Mouse (Mus musculus) liver, embryonic 14.5 days (tissue): ENCODE data around the gene Olfr177. TPM values are rescaled to one million over a fixed set of nuclear protein-coding genes. Genes with fewer than 3 reads are reported as not detected.

Experiments used
- ATAC-seq: fragments of 200-750 bp; cut with Nextera tagmentation; 2 replicates; pipeline ENCODE4 v1.8.0; 2017; ENCODE audit warnings: moderate number of reproducible peaks, mild to moderate bottlenecking, moderate library complexity; ENCODE audit not compliant: insufficient read depth
- DNase-seq, 3 experiments: peaks; one replicate each; pipeline ENCODE4 v3.0.0-alpha.2; 2012 to 2013; ENCODE audit warnings: low read depth in 3 of 3, low spot score in 3 of 3
- H3K27ac ChIP-seq: fragments of 300-500 bp; sonication (generic); 2 replicates; pipeline ENCODE4 v1.5.1; 2014; ENCODE audit warnings: moderate library complexity, mild to moderate bottlenecking, control low read depth, inconsistent platforms
- H3K27me3 ChIP-seq: fragments of 300-500 bp; sonication (generic); 2 replicates; pipeline ENCODE4 v1.6.1; 2014; ENCODE audit warnings: mild to moderate bottlenecking, low read length, moderate library complexity; ENCODE audit not compliant: control insufficient read depth, insufficient read depth
- H3K36me3 ChIP-seq: fragments of 300-500 bp; sonication (generic); replicated peaks from 2 replicates; pipeline ENCODE4 v1.6.1; 2014; ENCODE audit warnings: low read depth; ENCODE audit not compliant: control insufficient read depth, insufficient read depth
- H3K4me1 ChIP-seq, 2 experiments: fragments of 200-500 bp in 1 of 2; fragments of 300-500 bp in 1 of 2; sonication (generic) in 1 of 2; replicated peaks; 2 replicates each; pipeline ENCODE4 v1.6.1; 2012 to 2014; ENCODE audit warnings: antibody characterized with exemption in 1 of 2, inconsistent platforms in 1 of 2, low read length in 1 of 2; ENCODE audit not compliant: control insufficient read depth in 2 of 2, insufficient read depth in 2 of 2
- H3K4me2 ChIP-seq: fragments of 300-500 bp; sonication (generic); 2 replicates; pipeline ENCODE4 v1.6.1; 2014; ENCODE audit warnings: low read depth, mild to moderate bottlenecking, control low read depth, moderate library complexity
- H3K4me3 ChIP-seq, 2 experiments: fragments of 200-500 bp in 1 of 2; fragments of 300-500 bp in 1 of 2; sonication (generic) in 1 of 2; 2 replicates each; pipeline ENCODE4 v1.5.1; 2012 to 2014; ENCODE audit warnings: low read depth in 2 of 2, low read length in 2 of 2, mild to moderate bottlenecking in 2 of 2, control low read depth in 1 of 2, inconsistent platforms in 1 of 2, moderate library complexity in 1 of 2; ENCODE audit not compliant: insufficient read depth in 1 of 2
- H3K9ac ChIP-seq: fragments of 300-500 bp; sonication (generic); replicated peaks from 2 replicates; pipeline ENCODE4 v1.6.1; 2014; ENCODE audit warnings: mild to moderate bottlenecking, control low read depth, moderate library complexity
- H3K9me3 ChIP-seq: fragments of 300-500 bp; sonication (generic); 2 replicates; pipeline ENCODE4 v1.6.1; 2016; ENCODE audit warnings: low read length, mixed read lengths; ENCODE audit not compliant: control insufficient read depth
- CTCF ChIP-seq: IDR thresholded peaks from 2 replicates; pipeline ENCODE4 v1.5.1; 2016; ENCODE audit warnings: antibody characterized with exemption, low read depth, control low read depth
- EP300 ChIP-seq: IDR thresholded peaks from 2 replicates; pipeline ENCODE4 v1.6.1; 2016; ENCODE audit warnings: antibody characterized with exemption, low read depth
- WGBS: fragments of 180-500 bp; shearing (Covaris S2); extraction: QIAGEN DNeasy Blood & Tissue Kit; methylation state at CpG from one replicate; pipeline ENCODE4 v1.1.7; 2014; ENCODE audit not compliant: insufficient replicate concordance; 5-methylcytosine and 5-hydroxymethylcytosine counted together
- polyA plus RNA-seq, 2 experiments: library from polyadenylated mRNA; depleted of rRNA in 1 of 2; stranded (reverse) in 1 of 2; unstranded in 1 of 2; fragments of >200 nt; fragmentation: Nextera tagmentation in 1 of 2; extraction: Ambion mirVana in 1 of 2; gene quantifications; 2 replicates each; pipeline versions ENCODE4 v1.2.1 to v1.2.3; 2012 to 2014

The Olfr177 gene
- polyA plus RNA-seq, 2 experiments = not detected

DNA sequence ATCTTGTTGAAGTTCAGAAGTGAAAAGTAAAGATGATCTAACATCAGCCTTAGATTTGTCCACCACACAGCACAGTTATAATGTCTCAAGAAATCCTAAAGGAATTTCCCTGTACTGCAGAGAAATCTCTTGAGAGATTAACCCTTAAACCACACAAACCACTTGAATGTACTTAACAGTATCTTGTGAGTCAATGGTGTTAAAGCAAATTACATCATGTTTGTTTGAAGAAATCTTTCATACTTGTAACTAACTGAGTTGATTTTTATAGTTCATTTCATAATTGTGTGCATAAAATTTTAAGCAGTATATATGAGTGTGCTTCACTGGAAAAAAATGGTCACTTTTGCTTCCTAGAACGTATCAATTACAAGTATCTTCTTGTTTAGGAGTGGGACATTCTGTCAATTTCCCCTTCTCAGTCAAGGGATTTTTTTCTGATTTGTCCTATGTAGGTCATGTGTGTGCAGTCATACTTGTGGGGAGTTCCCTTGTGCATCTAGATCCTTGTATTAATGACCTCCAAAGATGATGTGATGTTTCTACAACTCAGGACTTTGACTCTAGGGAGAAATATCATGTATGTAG lies 47.7 kb downstream of the Olfr177 start, which contains the start of gene Olfr175-ps1:
Olfr175-ps1 (minus strand) TSS at position 51 of the 588 bp plus-strand sequence.
- DNase-seq = no peak
- TF ChIP-seq CTCF (no peak), EP300 (no peak)

More for the DNA sequence above, 47.7 kb downstream of the Olfr177 start, which contains the start of gene Olfr175-ps1:
- H3K9ac ChIP-seq = no peak within 1 kb of the TSS
- H3K4me2 ChIP-seq = no peak within 1 kb of the TSS
- no peak within 1 kb of the TSS for H3K27ac ChIP-seq
- 47% methylated on average over 1 of the region's 1 CpGs for WGBS
- ATAC-seq = no peak
- no peaks in the 10 kb centered on the region for H3K27me3 ChIP-seq
- H3K4me3 ChIP-seq = no peak within 1 kb of the TSS
- no peaks in the 10 kb centered on the region for H3K36me3 ChIP-seq
- H3K4me1 ChIP-seq = no peaks in the 10 kb centered on the region
- H3K9me3 ChIP-seq = no peaks in the 10 kb centered on the region

Other genes starting within 250 kb of the Olfr177 start
- gene E330017A01Rik, start 236.0 kb downstream of the Olfr177 start, polyA plus RNA-seq (2012; rRNA removed) = not detected in 2 replicates
- not detected in 2 replicates for gene E330017A01Rik, start 236.0 kb downstream of the Olfr177 start, polyA plus RNA-seq (2014; fragmentation: Nextera tagmentation; extraction: Ambion mirVana)
- 207 and 272 TPM in 2 replicates for gene Cpox, start 204.5 kb downstream of the Olfr177 start, polyA plus RNA-seq (2012; rRNA removed)
- gene Cpox, start 204.5 kb downstream of the Olfr177 start, polyA plus RNA-seq (2014; fragmentation: Nextera tagmentation; extraction: Ambion mirVana) = 326 and 386 TPM in 2 replicates
- gene Gpr15, start 155.7 kb downstream of the Olfr177 start, polyA plus RNA-seq (2012; rRNA removed) = 0.02 and 0.07 TPM in 2 replicates
- 0.08 and 0.14 TPM in 2 replicates for gene Gpr15, start 155.7 kb downstream of the Olfr177 start, polyA plus RNA-seq (2014; fragmentation: Nextera tagmentation; extraction: Ambion mirVana)
- 14.1 and 15.4 TPM in 2 replicates for gene Cldnd1, start 146.9 kb downstream of the Olfr177 start, polyA plus RNA-seq (2012; rRNA removed)
- 30.0 and 31.5 TPM in 2 replicates for gene Cldnd1, start 146.9 kb downstream of the Olfr177 start, polyA plus RNA-seq (2014; fragmentation: Nextera tagmentation; extraction: Ambion mirVana)
- not detected in 2 replicates for gene Olfr172, start 111.6 kb downstream of the Olfr177 start, polyA plus RNA-seq (2012; rRNA removed)
- not detected in 2 replicates for gene Olfr172, start 111.6 kb downstream of the Olfr177 start, polyA plus RNA-seq (2014; fragmentation: Nextera tagmentation; extraction: Ambion mirVana)
- not detected in 2 replicates for gene Olfr173, start 74.5 kb downstream of the Olfr177 start, polyA plus RNA-seq (2012; rRNA removed)
- not detected in 2 replicates for gene Olfr173, start 74.5 kb downstream of the Olfr177 start, polyA plus RNA-seq (2014; fragmentation: Nextera tagmentation; extraction: Ambion mirVana)
- gene Olfr175-ps1, start 48.0 kb downstream of the Olfr177 start, polyA plus RNA-seq (2012; rRNA removed) = not detected in 2 replicates
- gene Olfr175-ps1, start 48.0 kb downstream of the Olfr177 start, polyA plus RNA-seq (2014; fragmentation: Nextera tagmentation; extraction: Ambion mirVana) = not detected in 2 replicates
- gene Olfr178, start 17.3 kb upstream of the Olfr177 start, polyA plus RNA-seq (2012; rRNA removed) = not detected in 2 replicates
- not detected in 2 replicates for gene Olfr178, start 17.3 kb upstream of the Olfr177 start, polyA plus RNA-seq (2014; fragmentation: Nextera tagmentation; extraction: Ambion mirVana)
- gene Olfr181, start 54.0 kb upstream of the Olfr177 start, polyA plus RNA-seq (2012; rRNA removed) = not detected in 2 replicates
- not detected in 2 replicates for gene Olfr181, start 54.0 kb upstream of the Olfr177 start, polyA plus RNA-seq (2014; fragmentation: Nextera tagmentation; extraction: Ambion mirVana)
- gene Olfr180, start 54.6 kb upstream of the Olfr177 start, polyA plus RNA-seq (2012; rRNA removed) = not detected in 2 replicates
- gene Olfr180, start 54.6 kb upstream of the Olfr177 start, polyA plus RNA-seq (2014; fragmentation: Nextera tagmentation; extraction: Ambion mirVana) = not detected in 2 replicates
- not detected in 2 replicates for gene Olfr183, start 120.6 kb upstream of the Olfr177 start, polyA plus RNA-seq (2012; rRNA removed)
- gene Olfr183, start 120.6 kb upstream of the Olfr177 start, polyA plus RNA-seq (2014; fragmentation: Nextera tagmentation; extraction: Ambion mirVana) = not detected in 2 replicates
- gene Olfr186, start 155.5 kb upstream of the Olfr177 start, polyA plus RNA-seq (2012; rRNA removed) = not detected in 2 replicates
- gene Olfr186, start 155.5 kb upstream of the Olfr177 start, polyA plus RNA-seq (2014; fragmentation: Nextera tagmentation; extraction: Ambion mirVana) = not detected in 2 replicates
- gene Olfr187, start 165.0 kb upstream of the Olfr177 start, polyA plus RNA-seq (2012; rRNA removed) = not detected in 2 replicates
- not detected in 2 replicates for gene Olfr187, start 165.0 kb upstream of the Olfr177 start, polyA plus RNA-seq (2014; fragmentation: Nextera tagmentation; extraction: Ambion mirVana)
- gene Olfr190, start 203.2 kb upstream of the Olfr177 start, polyA plus RNA-seq (2012; rRNA removed) = not detected in 2 replicates
- gene Olfr190, start 203.2 kb upstream of the Olfr177 start, polyA plus RNA-seq (2014; fragmentation: Nextera tagmentation; extraction: Ambion mirVana) = not detected in 2 replicates
- not detected in 2 replicates for gene Olfr191, start 215.1 kb upstream of the Olfr177 start, polyA plus RNA-seq (2012; rRNA removed)
- gene Olfr191, start 215.1 kb upstream of the Olfr177 start, polyA plus RNA-seq (2014; fragmentation: Nextera tagmentation; extraction: Ambion mirVana) = not detected in 2 replicates
- not detected in 2 replicates for gene Olfr193, start 237.1 kb upstream of the Olfr177 start, polyA plus RNA-seq (2012; rRNA removed)
- not detected in 2 replicates for gene Olfr193, start 237.1 kb upstream of the Olfr177 start, polyA plus RNA-seq (2014; fragmentation: Nextera tagmentation; extraction: Ambion mirVana)
- not detected in 2 replicates for gene Olfr194, start 246.3 kb upstream of the Olfr177 start, polyA plus RNA-seq (2012; rRNA removed)
- gene Olfr194, start 246.3 kb upstream of the Olfr177 start, polyA plus RNA-seq (2014; fragmentation: Nextera tagmentation; extraction: Ambion mirVana) = not detected in 2 replicates